Mouse (Mus musculus): ENCODE results near the gene Fam24a.

GRCm38 (mm10) chr7:131329416-131329815, 4.2 kb upstream of the Fam24a start, which contains the start of gene Fam24b:
- TF ChIP-seq CTCF (conservative IDR thresholded peaks at IDR 0.05; ENCODE audit: low read length) (no peak), POU5F1 (IDR thresholded peaks at IDR 0.05; ENCODE audit: borderline replicate concordance, low read length) (no peak)
